Mouse (Mus musculus): Measurements from ENCODE around the gene Ppp1r16b.

Gene Ppp1r16b

DNA sequence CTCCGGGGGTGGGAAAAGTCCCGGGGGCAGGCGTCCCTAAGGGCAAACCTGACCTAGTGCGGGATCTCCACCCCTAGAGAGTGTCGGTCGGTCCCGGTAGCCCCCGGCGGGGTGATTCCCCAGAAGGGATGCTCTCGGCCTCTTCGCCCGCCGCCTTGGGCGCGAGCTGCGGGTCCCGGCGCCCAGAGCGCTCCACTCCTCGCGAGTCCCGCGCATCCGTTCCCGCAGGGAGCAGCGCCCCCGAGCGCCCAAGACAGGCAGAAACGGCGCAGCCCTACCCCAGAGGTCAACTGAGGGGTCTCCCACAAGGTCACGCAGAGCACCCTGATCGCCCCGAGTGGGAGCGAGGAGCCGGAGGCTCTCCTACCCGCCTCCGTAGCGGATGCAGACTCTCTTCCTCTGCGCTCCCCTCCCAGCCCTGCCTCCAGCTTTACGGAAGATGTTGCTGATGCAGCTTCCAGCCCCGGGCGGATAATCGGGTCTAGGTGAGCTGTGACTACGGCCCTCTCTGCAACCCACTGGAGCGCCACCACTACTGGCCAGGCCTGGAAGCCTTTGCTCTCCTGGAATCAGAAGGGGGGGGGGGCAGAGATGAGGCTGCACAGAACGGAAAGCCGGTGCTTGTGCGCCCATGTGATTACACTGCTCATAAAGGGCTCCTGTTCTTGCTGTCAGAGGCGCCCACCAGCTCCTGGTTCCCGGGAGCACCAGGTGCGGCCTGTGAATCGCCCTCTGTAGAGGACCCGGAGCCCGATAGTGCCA, 2.7 kb downstream of the Ppp1r16b start:
- DNase-seq (ENCODE audit: low spot score in 2 of 2): peak in 1 of 2 experiments; percentile 45

GRCm38 (mm10) chr2:158668433-158669010, 3.3 kb downstream of the Ppp1r16b start:
- DNase-seq (ENCODE audit: low spot score in 2 of 2): no peak

GRCm38 (mm10) chr2:158669199-158670195, 4.3 kb downstream of the Ppp1r16b start:
- DNase-seq (ENCODE audit: low spot score in 2 of 2): no peak

- DNase-seq (ENCODE audit: low spot score in 2 of 2): no peak
Measured at GRCm38 (mm10) chr2:158670571-158670970, 5.4 kb downstream of the Ppp1r16b start.

DNA sequence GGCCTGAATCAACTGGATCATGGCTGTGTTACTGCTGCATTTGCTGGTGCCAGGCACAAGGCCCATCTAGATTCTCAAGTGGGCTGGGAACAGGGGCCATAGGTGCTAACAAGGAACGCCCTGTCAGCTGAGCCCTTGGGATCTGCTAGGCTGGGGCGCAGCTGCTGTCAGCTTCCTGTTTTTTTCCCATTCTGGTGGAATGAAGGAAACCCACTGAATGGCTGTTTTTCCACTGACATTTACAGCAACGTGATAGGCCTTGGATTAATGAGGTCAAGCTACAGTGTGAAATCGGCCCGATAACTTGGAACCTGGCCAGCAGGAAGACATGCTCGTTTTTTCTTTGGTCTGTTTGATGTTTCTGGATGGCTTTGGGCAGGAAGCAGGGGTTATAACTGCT, 7.6 kb downstream of the Ppp1r16b start:
- DNase-seq (ENCODE audit: low spot score in 2 of 2): no peak

DNA sequence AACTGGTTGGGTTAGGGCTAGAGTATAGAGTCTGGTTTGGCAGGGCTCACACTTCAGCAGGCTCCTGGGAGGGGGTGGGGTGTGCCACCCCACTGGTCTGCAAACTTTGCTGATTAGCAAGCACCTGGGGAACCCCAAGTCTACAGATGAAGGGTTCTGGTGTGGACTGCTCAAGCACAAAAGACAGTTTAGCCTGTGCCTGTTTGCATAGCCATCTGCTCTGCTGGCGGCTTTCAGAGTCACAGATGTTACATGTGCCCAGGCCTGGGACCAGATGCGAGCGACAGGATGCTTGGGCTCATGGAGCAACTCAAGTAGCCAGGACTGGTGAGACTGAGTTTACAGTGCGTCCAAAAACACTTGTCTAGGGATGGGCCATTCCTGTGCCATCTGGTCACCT, 8.3 kb downstream of the Ppp1r16b start:
- no peak for DNase-seq (ENCODE audit: low spot score in 2 of 2)

GRCm38 (mm10) chr2:158674131-158674530, 8.9 kb downstream of the Ppp1r16b start:
- DNase-seq (ENCODE audit: low spot score in 2 of 2): no peak

DNA sequence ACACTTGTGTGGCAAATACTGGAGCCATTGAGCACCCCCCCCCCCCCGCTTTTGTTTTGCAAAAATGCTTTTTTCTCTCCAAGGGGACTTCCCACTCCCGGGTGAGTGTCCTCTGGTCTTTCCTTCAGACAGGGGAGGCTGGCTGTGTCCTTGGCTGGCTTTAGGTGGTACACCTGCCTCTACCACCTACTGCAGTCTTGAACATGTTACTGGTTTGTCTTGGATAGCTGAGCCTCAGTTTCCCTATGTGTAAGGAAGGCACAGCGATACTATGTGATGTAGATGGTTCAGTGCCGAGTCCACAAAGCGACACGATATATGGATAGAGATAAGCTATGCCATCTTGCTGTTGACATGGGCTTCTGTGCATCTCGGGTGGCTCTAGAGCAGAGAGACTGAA, 9.6 kb downstream of the Ppp1r16b start:
- DNase-seq (ENCODE audit: low spot score in 2 of 2): no peak

GRCm38 (mm10) chr2:158675161-158675560, 10.0 kb downstream of the Ppp1r16b start:
- no peak for DNase-seq (ENCODE audit: low spot score in 2 of 2)

DNA sequence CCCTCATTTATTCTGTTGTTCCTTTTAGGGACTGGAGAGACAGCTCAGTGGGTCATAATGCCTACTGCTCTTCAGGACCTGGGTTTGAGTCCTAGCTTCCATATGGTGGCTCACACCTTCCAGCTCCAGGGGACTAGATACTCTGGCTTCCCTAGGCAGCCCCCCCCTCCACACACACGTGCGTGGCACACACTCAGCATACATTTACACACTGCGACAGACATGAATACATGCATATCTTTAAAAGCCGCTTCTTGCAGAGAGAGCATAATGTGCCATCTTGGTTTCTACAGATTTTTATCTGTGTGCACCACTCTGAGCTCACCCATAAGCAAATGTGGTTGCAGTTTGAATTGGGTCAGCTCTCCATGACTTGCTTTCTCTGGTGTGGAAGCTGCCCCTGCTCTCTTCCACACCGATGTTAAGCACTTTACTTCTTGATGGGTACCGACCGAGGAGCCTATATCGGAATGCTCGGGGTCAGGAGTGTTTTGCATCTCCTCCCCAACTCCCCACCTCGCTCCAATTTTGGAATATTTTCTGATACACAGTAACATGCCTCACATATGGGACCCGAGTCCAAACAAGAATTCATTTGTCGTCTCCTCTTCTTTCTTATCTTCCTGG, 10.8 kb downstream of the Ppp1r16b start:
- no peak for DNase-seq (ENCODE audit: low spot score in 2 of 2)

GRCm38 (mm10) chr2:158677946-158678345, 12.7 kb downstream of the Ppp1r16b start:
- DNase-seq (ENCODE audit: low spot score in 2 of 2): no peak

- no peak for DNase-seq (ENCODE audit: low spot score in 2 of 2)
Measured at GRCm38 (mm10) chr2:158679091-158679490, 13.9 kb downstream of the Ppp1r16b start.

GRCm38 (mm10) chr2:158680357-158680889, 15.2 kb downstream of the Ppp1r16b start:
- DNase-seq (ENCODE audit: low spot score in 2 of 2): no peak

DNA sequence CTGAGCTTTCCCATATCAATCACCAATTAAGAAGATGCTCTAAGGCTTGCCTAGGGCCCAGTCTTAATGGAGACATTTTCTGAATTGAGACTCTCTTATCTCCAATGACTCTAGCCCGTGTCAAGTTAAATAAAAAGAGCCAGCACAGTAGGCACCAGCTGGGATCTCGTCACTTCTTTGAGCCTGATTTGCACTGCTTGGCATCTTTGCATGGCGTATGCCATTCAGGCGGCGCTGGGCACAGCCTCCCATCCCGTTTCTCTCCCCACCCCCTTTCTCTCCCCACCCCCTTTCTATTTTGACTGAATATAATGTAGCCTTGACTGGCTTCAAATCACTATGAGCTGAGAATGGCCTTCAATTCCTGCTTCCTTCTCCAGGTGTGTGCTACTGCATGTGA, 16.5 kb downstream of the Ppp1r16b start:
- DNase-seq (ENCODE audit: low spot score in 2 of 2): no peak

- DNase-seq (ENCODE audit: low spot score in 2 of 2): no peak
Measured at GRCm38 (mm10) chr2:158682344-158683037, 17.3 kb downstream of the Ppp1r16b start.

GRCm38 (mm10) chr2:158683038-158683413, 17.8 kb downstream of the Ppp1r16b start:
- DNase-seq (ENCODE audit: low spot score in 2 of 2): no peak

- no peak for DNase-seq (ENCODE audit: low spot score in 2 of 2)
Measured at GRCm38 (mm10) chr2:158684247-158684843, 19.1 kb downstream of the Ppp1r16b start.

GRCm38 (mm10) chr2:158684910-158685309, 19.7 kb downstream of the Ppp1r16b start:
- DNase-seq (ENCODE audit: low spot score in 2 of 2): no peak

GRCm38 (mm10) chr2:158686394-158686793, 21.2 kb downstream of the Ppp1r16b start:
- DNase-seq (ENCODE audit: low spot score in 2 of 2): no peak

- peak; percentile 84 to 89 for DNase-seq (ENCODE audit: low spot score in 2 of 2)
Measured at GRCm38 (mm10) chr2:158687804-158688241, 22.6 kb downstream of the Ppp1r16b start.

All from right cerebral cortex, postnatal 36 days (tissue).